In genomic region chr6:141433917-141434756, GRCm38 (mm10) we compare ENCODE assay signal across 9 mouse cellular contexts.
DNase-seq lines count a peak whose midpoint lies in the region; ATAC-seq and TF ChIP-seq lines count a peak whose summit lies in the region.
"Had no signal": no experiment of that assay in that cellular context is flagged by ENCODE, and none has a peak within 500 bp of the region (broad histone marks: within the 10 kb centered on the region; RNA-seq: fewer than 3 reads in every experiment).

No protein-coding gene starts in this region.

- H3K36me3 ChIP-seq in lung, embryonic 16.5 days (ENCODE audit: control insufficient read depth, insufficient read depth, low read length), result no peaks in the 10 kb centered on the region
- no peaks in the 10 kb centered on the region for H3K36me3 ChIP-seq in forebrain, embryonic 14.5 days (ENCODE audit: control insufficient read depth, insufficient read depth, low read length)
- H3K36me3 ChIP-seq in myocyte (ENCODE audit: control insufficient read depth, insufficient read depth), result no peaks in the 10 kb centered on the region
- H3K36me3 ChIP-seq in liver, embryonic 11.5 days (ENCODE audit: control insufficient read depth, insufficient read depth, low read length), result no peaks in the 10 kb centered on the region

- no peak overlapping the region for H3K9ac ChIP-seq in lung, embryonic 16.5 days (ENCODE audit: low read length)
- H3K9ac ChIP-seq in forebrain, embryonic 14.5 days (ENCODE audit: low read length), result peak overlapping the region; percentile 37
- H3K9ac ChIP-seq in liver, embryonic 11.5 days (ENCODE audit: low read depth, low read length), result no peak overlapping the region

- no peak for DNase-seq in lung, postnatal 4 days
- peak; percentile 90 for DNase-seq in forebrain, embryonic 14.5 days (ENCODE audit: low spot score)
- peak; percentile 83 for DNase-seq in layer of hippocampus, adult 9-11 months
- no peak for DNase-seq in cerebellum, adult 9-10 months
- no peak for DNase-seq in liver, embryonic 11.5 days (ENCODE audit: low spot score)

- no peak overlapping the region for H3K4me3 ChIP-seq in lung, embryonic 16.5 days (ENCODE audit: low read length)
- no peak overlapping the region for H3K4me3 ChIP-seq in forebrain, embryonic 14.5 days (ENCODE audit: low read depth, low read length)
- H3K4me3 ChIP-seq in myocyte, result no peak overlapping the region
- no peak overlapping the region for H3K4me3 ChIP-seq in liver, embryonic 11.5 days (ENCODE audit: low read depth, low read length)
- H3K4me3 ChIP-seq: megakaryocyte, embryonic 14.5 days had no signal

- 23% methylated on average over 10 of the region's 10 CpGs for WGBS in lung, embryonic 16.5 days
- 34% methylated on average over 10 of the region's 10 CpGs for WGBS in forebrain, embryonic 14.5 days
- WGBS in liver, embryonic 11.5 days, result 54% methylated on average over 10 of the region's 10 CpGs

- H3K27ac ChIP-seq in lung, embryonic 16.5 days (ENCODE audit: low read length), result peak overlapping the region; percentile 18
- H3K27ac ChIP-seq in forebrain, embryonic 14.5 days (ENCODE audit: low read depth, low read length), result peak overlapping the region; percentile 84
- H3K27ac ChIP-seq in liver, embryonic 11.5 days (ENCODE audit: low read depth, low read length), result no peak overlapping the region; the same call in 1 of the 2 replicates

- H3ac ChIP-seq in myocyte (ENCODE audit: control insufficient read depth, insufficient read length), result no peak overlapping the region

- H3K9me3 ChIP-seq in lung, embryonic 16.5 days (ENCODE audit: control insufficient read depth, low read length), result no peaks in the 10 kb centered on the region; the same call in 1 of the 2 replicates
- H3K9me3 ChIP-seq in forebrain, embryonic 14.5 days (replicated peaks; ENCODE audit: control insufficient read depth, low read length), result no peaks in the 10 kb centered on the region
- no peaks in the 10 kb centered on the region for H3K9me3 ChIP-seq in liver, embryonic 11.5 days (ENCODE audit: control insufficient read depth, low read length)

- ATAC-seq in lung, embryonic 16.5 days (ENCODE audit: low read depth), result peak; percentile 78
- peak; percentile 89 for ATAC-seq in forebrain, embryonic 14.5 days
- ATAC-seq in monocyte, adult 5-6 weeks (replicated peaks; ENCODE audit: insufficient number of reproducible peaks, low FRiP score, low TSS enrichment, poor library complexity, severe bottlenecking), result no peak
- no peak for ATAC-seq in liver, embryonic 11.5 days (replicated peaks; ENCODE audit: low FRiP score)

- 0 out of 2 replicates have a peak overlapping the region, but pooled peaks have one; percentile 1 for H3K4me2 ChIP-seq in lung, embryonic 16.5 days (ENCODE audit: low read depth, low read length)
- no peak overlapping the region for H3K4me2 ChIP-seq in forebrain, embryonic 14.5 days (ENCODE audit: low read length)
- H3K4me2 ChIP-seq in myocyte (ENCODE audit: low read depth), result no peak overlapping the region
- no peak overlapping the region for H3K4me2 ChIP-seq in liver, embryonic 11.5 days

- no peaks in the 10 kb centered on the region for H3K79me2 ChIP-seq in myocyte (ENCODE audit: control insufficient read depth, insufficient read depth)

- no peak for TF ChIP-seq POLR2A in myocyte (IDR thresholded peaks at IDR 0.05; ENCODE audit: insufficient read length, low read depth)

- no peaks in the 10 kb centered on the region for H3K27me3 ChIP-seq in lung, embryonic 16.5 days (ENCODE audit: control insufficient read depth, insufficient read depth, low read depth, low read length)
- H3K27me3 ChIP-seq in forebrain, embryonic 14.5 days (replicated peaks; ENCODE audit: control insufficient read depth, insufficient read depth, low read length), result no peaks in the 10 kb centered on the region
- H3K27me3 ChIP-seq in myocyte (ENCODE audit: control insufficient read depth, insufficient read depth, insufficient read length), result no peaks in the 10 kb centered on the region
- no peaks in the 10 kb centered on the region for H3K27me3 ChIP-seq in liver, embryonic 11.5 days (replicated peaks; ENCODE audit: control insufficient read depth, insufficient read depth, low read length)
- H3K27me3 ChIP-seq: megakaryocyte, embryonic 14.5 days had no signal

- peaks cover 19% of the 10 kb centered on the region; the same call in 1 of the 2 replicates for H3K4me1 ChIP-seq in lung, embryonic 16.5 days (replicated peaks; ENCODE audit: control insufficient read depth, insufficient read depth, low read length)
- H3K4me1 ChIP-seq in forebrain, embryonic 14.5 days (ENCODE audit: control insufficient read depth, insufficient read depth, low read length), result peaks cover 11% of the 10 kb centered on the region
- no peaks in the 10 kb centered on the region; the same call in 1 of the 2 replicates for H3K4me1 ChIP-seq in liver, embryonic 11.5 days (replicated peaks; ENCODE audit: control insufficient read depth, insufficient read depth, low read length)

TF ChIP-seq in myocyte, 11 proteins besides CTCF, POLR2A, EP300 and RAD21:
- peak in 2 of 3 experiments; percentile 48 to 73 for TF ChIP-seq MYOD1 (IDR thresholded peaks at IDR 0.05; ENCODE audit: control insufficient read depth in 1 of 3, insufficient read length in 2 of 3, low read depth in 2 of 3)
- no peak for TF ChIP-seq POLR2AphosphoS2 (IDR thresholded peaks at IDR 0.05; ENCODE audit: insufficient read length, low read depth)

Comparison
In these comparisons a context has a peak if more than half of its experiments do, and no peak if none do; other contexts are left out.
1. ATAC-seq: peak in lung, embryonic 16.5 days (single experiment) and forebrain, embryonic 14.5 days (single experiment); none in monocyte, adult 5-6 weeks (single experiment) and liver, embryonic 11.5 days (single experiment).
2. DNase-seq: peak in forebrain, embryonic 14.5 days (single experiment) and layer of hippocampus, adult 9-11 months (single experiment); none in lung, postnatal 4 days (0 of 2), cerebellum, adult 9-10 months (single experiment) and liver, embryonic 11.5 days (single experiment).